Mouse (Mus musculus): ENCODE measurements at regions not wholly inside any gene's neighbourhood (a gene's known extent, or its start where the extent isn't known, plus 50 kb on each side); places are given as distances from the start of the nearest gene placed in this dataset.

- H3K36me3 ChIP-seq (ENCODE audit: control insufficient read depth, insufficient read depth): no peaks in the 10 kb centered on the region
- H3K4me1 ChIP-seq (ENCODE audit: control insufficient read depth, low read depth, low read length): no peaks in the 10 kb centered on the region
- H3K27ac ChIP-seq (ENCODE audit: low read length): no peak overlapping the region
- WGBS (ENCODE audit: insufficient replicate concordance): 64% methylated on average over 3 of the region's 3 CpGs
- no peaks in the 10 kb centered on the region for H3K9me3 ChIP-seq (replicated peaks; ENCODE audit: control insufficient read depth, low read length)
- no peak overlapping the region for H3K9ac ChIP-seq (ENCODE audit: low read depth, low read length)
- peaks cover 31% of the 10 kb centered on the region for H3K27me3 ChIP-seq (ENCODE audit: control insufficient read depth, insufficient read depth, low read depth, low read length)
- ATAC-seq (ENCODE audit: low read depth): no peak
- H3K4me3 ChIP-seq (ENCODE audit: low read depth, low read length): no peak overlapping the region
- no peak overlapping the region for H3K4me2 ChIP-seq (ENCODE audit: low read depth, low read length)
Measured at GRCm38 (mm10) chr15:85676156-85676555, 58.6 kb upstream of the Ppara start.

GRCm38 (mm10) chr15:85676871-85677270 lies 57.9 kb upstream of the Ppara start:
- WGBS (ENCODE audit: insufficient replicate concordance): 53% methylated on average over 10 of the region's 10 CpGs
- no peaks in the 10 kb centered on the region for H3K9me3 ChIP-seq (replicated peaks; ENCODE audit: control insufficient read depth, low read length)
- H3K9ac ChIP-seq (ENCODE audit: low read depth, low read length): no peak overlapping the region
- H3K4me1 ChIP-seq (ENCODE audit: control insufficient read depth, low read depth, low read length): no peaks in the 10 kb centered on the region
- no peak overlapping the region for H3K27ac ChIP-seq (ENCODE audit: low read length)
- H3K36me3 ChIP-seq (ENCODE audit: control insufficient read depth, insufficient read depth): no peaks in the 10 kb centered on the region
- H3K27me3 ChIP-seq (ENCODE audit: control insufficient read depth, insufficient read depth, low read depth, low read length): peaks cover 23% of the 10 kb centered on the region
- no peak overlapping the region for H3K4me3 ChIP-seq (ENCODE audit: low read depth, low read length)
- no peak overlapping the region for H3K4me2 ChIP-seq (ENCODE audit: low read depth, low read length)
- ATAC-seq (ENCODE audit: low read depth): no peak

DNA sequence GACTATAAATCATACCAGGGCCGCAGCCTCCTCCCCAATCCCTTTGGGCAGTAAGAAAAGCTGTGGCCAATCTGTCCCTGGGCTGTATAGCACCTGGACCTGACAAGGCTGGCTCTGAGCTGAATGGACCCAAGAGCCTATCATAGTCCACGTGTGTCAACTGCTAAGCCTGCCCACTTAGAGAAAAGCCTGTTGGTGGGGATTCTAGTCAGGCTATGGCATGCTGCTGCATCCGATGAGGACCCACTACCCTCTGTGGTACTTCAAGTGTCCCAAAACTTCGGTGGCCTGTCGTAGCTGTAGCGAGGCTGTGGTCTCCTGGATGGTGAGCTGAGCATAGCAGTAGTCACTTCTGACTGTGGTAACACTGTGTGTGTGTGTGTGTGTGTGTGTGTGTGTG lies 57.4 kb upstream of the Ppara start:
- H3K4me2 ChIP-seq (ENCODE audit: low read depth, low read length): no peak overlapping the region
- no peak overlapping the region for H3K4me3 ChIP-seq (ENCODE audit: low read depth, low read length)
- no peak overlapping the region for H3K27ac ChIP-seq (ENCODE audit: low read length)
- H3K9ac ChIP-seq (ENCODE audit: low read depth, low read length): no peak overlapping the region
- H3K27me3 ChIP-seq (ENCODE audit: control insufficient read depth, insufficient read depth, low read depth, low read length): peaks cover 18% of the 10 kb centered on the region
- no peak for ATAC-seq (ENCODE audit: low read depth)
- H3K36me3 ChIP-seq (ENCODE audit: control insufficient read depth, insufficient read depth): no peaks in the 10 kb centered on the region
- H3K4me1 ChIP-seq (ENCODE audit: control insufficient read depth, low read depth, low read length): no peaks in the 10 kb centered on the region
- H3K9me3 ChIP-seq (replicated peaks; ENCODE audit: control insufficient read depth, low read length): no peaks in the 10 kb centered on the region
- 70% methylated on average over 6 of the region's 6 CpGs for WGBS (ENCODE audit: insufficient replicate concordance)

DNA sequence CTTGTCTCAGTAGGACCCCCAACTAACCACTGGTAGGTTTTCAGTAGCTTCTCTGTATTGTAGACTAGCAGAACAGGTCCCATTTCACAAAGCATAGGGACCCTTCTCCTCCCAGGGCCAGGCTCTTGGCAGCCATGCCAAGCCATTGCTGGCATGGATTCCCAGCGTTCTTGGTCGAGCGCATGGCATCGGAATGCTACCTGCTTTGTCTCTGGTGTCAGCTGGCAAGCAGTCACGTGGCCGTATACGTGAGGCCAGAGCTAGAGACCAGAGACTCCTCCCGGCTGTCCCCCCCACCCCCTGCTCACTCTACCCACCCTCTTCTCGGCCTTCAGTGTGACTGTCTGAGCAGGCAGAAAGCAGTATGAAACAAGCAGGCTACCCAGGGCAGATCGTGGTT lies 56.9 kb upstream of the Ppara start:
- H3K4me3 ChIP-seq (ENCODE audit: low read depth, low read length): no peak overlapping the region
- H3K4me1 ChIP-seq (ENCODE audit: control insufficient read depth, low read depth, low read length): no peaks in the 10 kb centered on the region
- no peak overlapping the region for H3K27ac ChIP-seq (ENCODE audit: low read length)
- no peak overlapping the region for H3K9ac ChIP-seq (ENCODE audit: low read depth, low read length)
- peaks cover 14% of the 10 kb centered on the region for H3K27me3 ChIP-seq (ENCODE audit: control insufficient read depth, insufficient read depth, low read depth, low read length)
- no peak overlapping the region for H3K4me2 ChIP-seq (ENCODE audit: low read depth, low read length)
- WGBS (ENCODE audit: insufficient replicate concordance): 65% methylated on average over 10 of the region's 10 CpGs
- ATAC-seq (ENCODE audit: low read depth): no peak
- H3K36me3 ChIP-seq (ENCODE audit: control insufficient read depth, insufficient read depth): no peaks in the 10 kb centered on the region
- no peaks in the 10 kb centered on the region for H3K9me3 ChIP-seq (replicated peaks; ENCODE audit: control insufficient read depth, low read length)

GRCm38 (mm10) chr15:85678351-85678895 lies 56.4 kb upstream of the Ppara start:
- Histone ChIP-seq H3K9ac (ENCODE audit: low read depth, low read length) (no peak overlapping the region), H3K4me2 (ENCODE audit: low read depth, low read length) (no peak overlapping the region), H3K36me3 (ENCODE audit: control insufficient read depth, insufficient read depth) (no peaks in the 10 kb centered on the region), H3K27ac (ENCODE audit: low read length) (no peak overlapping the region), H3K27me3 (ENCODE audit: control insufficient read depth, insufficient read depth, low read depth, low read length) (peaks cover 10% of the 10 kb centered on the region), H3K4me3 (ENCODE audit: low read depth, low read length) (no peak overlapping the region), H3K9me3 (replicated peaks; ENCODE audit: control insufficient read depth, low read length) (no peaks in the 10 kb centered on the region), H3K4me1 (ENCODE audit: control insufficient read depth, low read depth, low read length) (no peaks in the 10 kb centered on the region)
- 70% methylated on average over 15 of the region's 15 CpGs for WGBS (ENCODE audit: insufficient replicate concordance)
- ATAC-seq (ENCODE audit: low read depth): no peak

GRCm38 (mm10) chr15:85678981-85679708 lies 55.6 kb upstream of the Ppara start:
- H3K4me2 ChIP-seq (ENCODE audit: low read depth, low read length): no peak overlapping the region
- WGBS (ENCODE audit: insufficient replicate concordance): 62% methylated on average over 24 of the region's 24 CpGs
- no peak overlapping the region for H3K9ac ChIP-seq (ENCODE audit: low read depth, low read length)
- H3K27me3 ChIP-seq (ENCODE audit: control insufficient read depth, insufficient read depth, low read depth, low read length): peaks cover 6% of the 10 kb centered on the region; the same call in 1 of the 2 replicates
- H3K9me3 ChIP-seq (replicated peaks; ENCODE audit: control insufficient read depth, low read length): no peaks in the 10 kb centered on the region
- ATAC-seq (ENCODE audit: low read depth): no peak
- no peak overlapping the region for H3K4me3 ChIP-seq (ENCODE audit: low read depth, low read length)
- no peaks in the 10 kb centered on the region for H3K36me3 ChIP-seq (ENCODE audit: control insufficient read depth, insufficient read depth)
- no peaks in the 10 kb centered on the region for H3K4me1 ChIP-seq (ENCODE audit: control insufficient read depth, low read depth, low read length)
- no peak overlapping the region for H3K27ac ChIP-seq (ENCODE audit: low read length)

DNA sequence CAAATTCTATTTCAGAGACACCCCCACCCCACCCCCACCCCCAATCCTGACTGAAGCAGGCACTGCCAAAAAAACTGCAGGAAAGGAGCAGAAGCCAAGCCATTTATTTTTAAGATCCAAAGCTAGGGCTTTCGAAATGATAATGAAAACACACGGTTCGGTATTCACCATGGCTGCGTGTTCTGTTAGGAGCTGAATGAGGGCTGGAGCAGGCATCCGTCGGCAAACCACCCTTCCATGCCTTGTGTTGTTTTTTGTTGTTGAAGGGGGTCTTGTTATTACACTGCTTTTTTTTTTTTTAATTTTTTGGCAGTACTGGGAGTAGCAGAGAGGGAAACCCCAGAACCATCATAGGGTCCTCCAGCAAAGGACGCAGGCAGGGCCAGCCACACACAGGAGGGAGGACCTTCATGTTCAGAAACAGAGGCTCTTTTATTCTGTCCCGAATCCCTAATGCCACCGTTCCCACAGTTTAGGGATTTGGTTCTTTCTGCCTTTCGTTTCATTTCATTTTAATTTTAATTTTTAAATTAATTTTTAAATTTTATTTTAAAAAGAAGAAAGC lies 54.8 kb upstream of the Ppara start:
- Histone ChIP-seq H3K27ac (ENCODE audit: low read length) (no peak overlapping the region), H3K9me3 (replicated peaks; ENCODE audit: control insufficient read depth, low read length) (no peaks in the 10 kb centered on the region), H3K27me3 (ENCODE audit: control insufficient read depth, insufficient read depth, low read depth, low read length) (peaks cover 3% of the 10 kb centered on the region; the same call in 1 of the 2 replicates), H3K9ac (ENCODE audit: low read depth, low read length) (no peak overlapping the region), H3K4me2 (ENCODE audit: low read depth, low read length) (no peak overlapping the region), H3K4me1 (ENCODE audit: control insufficient read depth, low read depth, low read length) (no peaks in the 10 kb centered on the region), H3K4me3 (ENCODE audit: low read depth, low read length) (no peak overlapping the region), H3K36me3 (ENCODE audit: control insufficient read depth, insufficient read depth) (no peaks in the 10 kb centered on the region)
- no peak for ATAC-seq (ENCODE audit: low read depth)
- WGBS (ENCODE audit: insufficient replicate concordance): 65% methylated on average over 10 of the region's 10 CpGs

GRCm38 (mm10) chr15:85680460-85681224 lies 54.1 kb upstream of the Ppara start:
- Histone ChIP-seq H3K4me2 (ENCODE audit: low read depth, low read length) (no peak overlapping the region), H3K4me1 (ENCODE audit: control insufficient read depth, low read depth, low read length) (no peaks in the 10 kb centered on the region), H3K9me3 (replicated peaks; ENCODE audit: control insufficient read depth, low read length) (no peaks in the 10 kb centered on the region), H3K27ac (ENCODE audit: low read length) (no peak overlapping the region), H3K4me3 (ENCODE audit: low read depth, low read length) (no peak overlapping the region), H3K9ac (ENCODE audit: low read depth, low read length) (no peak overlapping the region), H3K36me3 (ENCODE audit: control insufficient read depth, insufficient read depth) (no peaks in the 10 kb centered on the region), H3K27me3 (ENCODE audit: control insufficient read depth, insufficient read depth, low read depth, low read length) (peaks cover 3% of the 10 kb centered on the region; the same call in 1 of the 2 replicates)
- 53% methylated on average over 13 of the region's 13 CpGs for WGBS (ENCODE audit: insufficient replicate concordance)
- no peak for ATAC-seq (ENCODE audit: low read depth)

- no peak overlapping the region for H3K4me2 ChIP-seq (ENCODE audit: low read depth, low read length)
- no peaks in the 10 kb centered on the region for H3K4me1 ChIP-seq (ENCODE audit: control insufficient read depth, low read depth, low read length)
- H3K27me3 ChIP-seq (ENCODE audit: control insufficient read depth, insufficient read depth, low read depth, low read length): peaks cover 3% of the 10 kb centered on the region; the same call in 1 of the 2 replicates
- WGBS (ENCODE audit: insufficient replicate concordance): 73% methylated on average over 12 of the region's 12 CpGs
- no peaks in the 10 kb centered on the region for H3K36me3 ChIP-seq (ENCODE audit: control insufficient read depth, insufficient read depth)
- H3K4me3 ChIP-seq (ENCODE audit: low read depth, low read length): no peak overlapping the region
- no peaks in the 10 kb centered on the region for H3K9me3 ChIP-seq (replicated peaks; ENCODE audit: control insufficient read depth, low read length)
- H3K9ac ChIP-seq (ENCODE audit: low read depth, low read length): no peak overlapping the region
- no peak for ATAC-seq (ENCODE audit: low read depth)
- H3K27ac ChIP-seq (ENCODE audit: low read length): no peak overlapping the region
Measured at GRCm38 (mm10) chr15:85682116-85682515, 52.7 kb upstream of the Ppara start.

Data from liver, embryonic 16.5 days (tissue).